Mouse (Mus musculus): ENCODE measurements around the gene Ntn3.

Ntn3 gene

DNA sequence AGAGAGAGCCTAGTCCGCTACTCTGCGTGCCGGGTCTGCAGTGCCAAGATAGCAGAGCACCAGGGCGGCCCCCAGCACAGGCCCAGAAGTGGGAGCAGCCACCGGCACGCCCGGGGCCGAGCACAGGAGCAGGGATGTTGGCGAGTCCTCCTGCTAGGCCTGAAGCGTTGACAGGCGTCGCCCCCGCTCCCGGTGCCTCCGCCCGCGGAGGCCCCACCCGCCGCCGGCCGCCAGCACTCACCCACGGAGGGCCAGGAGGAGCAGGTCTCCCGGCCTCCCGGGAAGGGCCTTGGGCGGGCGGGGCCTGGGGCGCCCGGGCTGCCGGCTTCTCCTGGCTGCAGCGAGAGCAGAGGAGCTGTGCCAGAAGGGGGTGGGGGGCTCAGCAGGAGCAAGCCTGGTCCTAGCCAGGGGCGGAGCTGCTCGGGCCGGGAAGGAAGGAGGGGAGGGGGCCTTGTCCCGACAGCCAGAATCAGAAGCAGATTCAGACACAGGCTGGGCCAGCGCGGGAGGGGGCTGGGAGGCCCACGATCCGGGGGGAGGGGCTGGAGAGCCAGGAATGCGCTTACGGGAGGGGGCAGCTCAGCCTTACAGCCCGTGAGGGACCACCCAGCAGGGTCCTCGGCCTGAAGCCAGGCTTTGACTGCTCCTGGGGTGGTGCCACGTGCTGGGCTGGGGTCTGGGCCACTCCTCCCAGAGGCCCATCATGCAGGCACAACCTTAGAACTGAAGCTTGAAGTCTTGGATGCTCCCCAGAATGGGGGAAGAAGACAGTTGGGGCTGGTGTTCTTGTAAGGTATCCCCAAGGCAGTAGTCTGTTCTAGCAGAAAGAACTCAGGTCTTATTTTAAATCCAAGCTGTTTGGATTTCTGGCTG is at the start of gene Ntn3:
TSS of gene Ntn3 (minus strand) at position 489 of the 873 bp plus-strand sequence.
- CTCF ChIA-PET = no interaction called here

DNA sequence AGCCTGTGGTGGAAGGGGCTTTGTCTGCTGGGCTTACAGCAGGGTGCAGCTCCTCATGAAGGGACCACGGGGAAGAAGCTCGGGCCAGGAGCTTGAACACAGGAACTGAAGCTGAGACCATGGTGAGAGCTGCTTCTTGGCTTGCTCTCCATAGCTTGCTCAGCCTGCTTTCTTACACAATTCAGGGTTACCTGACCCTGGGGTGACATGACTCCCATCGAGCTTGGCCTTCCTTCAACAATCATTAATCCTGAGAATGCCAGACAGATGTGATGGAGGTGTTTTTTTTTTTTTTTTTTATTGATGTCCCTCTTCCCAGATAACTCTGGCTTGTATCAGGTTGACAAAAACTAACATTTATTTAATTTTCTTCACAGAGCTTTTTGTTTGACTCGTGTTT is 49.6 kb upstream of the Ntn3 start:
- CTCF ChIA-PET = interaction anchor here (0.5 to 0.8 kb wide), 2 partner anchors 17 to 93 kb away, joined by 3 read pairs; partner anchors contain the start of gene Abca3

DNA sequence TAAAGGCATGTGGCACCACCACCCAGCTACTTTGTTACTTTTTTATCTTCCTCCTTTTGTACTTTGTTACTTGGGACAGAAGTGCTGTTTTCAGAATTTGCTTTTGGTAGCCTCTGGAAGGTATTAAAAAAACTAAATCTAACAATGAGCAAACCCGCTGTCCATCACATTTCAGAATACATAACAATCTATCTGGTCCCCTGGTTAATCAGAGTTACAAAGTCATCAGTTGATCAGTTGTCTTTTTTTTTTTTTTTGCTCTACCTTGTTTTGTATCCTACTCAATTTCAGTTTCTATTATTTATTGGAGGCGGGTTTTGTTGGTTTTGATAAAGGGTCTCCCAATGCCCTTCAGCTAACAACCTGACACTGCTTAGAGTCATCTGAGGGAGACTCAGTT is 43.0 kb upstream of the Ntn3 start:
- CTCF ChIA-PET = no interaction called here

DNA sequence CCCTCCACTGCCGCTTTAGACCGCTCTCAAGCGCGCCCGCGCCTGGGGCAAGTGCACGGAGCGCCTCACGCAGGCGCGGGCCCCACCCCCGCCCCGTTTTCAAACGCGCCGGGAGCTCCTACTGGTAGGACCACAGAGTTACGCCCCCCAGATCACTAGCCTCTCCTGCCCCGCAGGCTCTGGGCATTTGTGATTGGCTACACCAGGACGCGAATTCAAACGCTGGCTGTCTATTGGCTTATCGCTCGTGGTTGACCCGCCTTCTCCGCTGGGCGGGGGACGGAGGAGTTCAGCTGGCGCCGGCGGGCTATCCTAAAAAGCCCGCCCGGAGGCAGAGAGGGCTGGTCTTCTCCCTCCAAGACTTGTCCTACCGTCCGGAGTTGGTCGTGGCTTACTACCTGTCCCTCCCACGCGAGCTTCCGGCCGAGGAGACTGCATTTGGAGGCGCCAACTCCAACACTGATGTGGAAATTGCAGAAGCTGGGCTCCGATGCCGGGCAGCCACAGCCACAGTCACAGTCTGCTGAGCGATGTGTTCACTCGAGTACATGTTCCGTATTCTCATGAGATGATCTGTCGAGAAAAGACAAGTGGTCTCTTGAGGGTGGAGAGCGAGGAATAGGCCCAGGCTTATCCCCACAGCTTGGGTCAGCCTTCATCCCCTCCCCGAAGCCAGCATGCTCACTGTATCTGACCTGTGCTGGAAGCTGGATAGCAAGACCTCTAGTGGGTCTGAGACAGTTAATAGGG is 42.2 kb upstream of the Ntn3 start, which contains the start of gene Ccnf:
TSS of gene Ccnf (minus strand) at position 165 of the 750 bp plus-strand sequence.
- CTCF ChIA-PET = interaction anchor here (0.6 kb wide), 1 partner anchor 332 kb away, joined by 3 read pairs; no protein-coding TSS in a partner anchor

DNA sequence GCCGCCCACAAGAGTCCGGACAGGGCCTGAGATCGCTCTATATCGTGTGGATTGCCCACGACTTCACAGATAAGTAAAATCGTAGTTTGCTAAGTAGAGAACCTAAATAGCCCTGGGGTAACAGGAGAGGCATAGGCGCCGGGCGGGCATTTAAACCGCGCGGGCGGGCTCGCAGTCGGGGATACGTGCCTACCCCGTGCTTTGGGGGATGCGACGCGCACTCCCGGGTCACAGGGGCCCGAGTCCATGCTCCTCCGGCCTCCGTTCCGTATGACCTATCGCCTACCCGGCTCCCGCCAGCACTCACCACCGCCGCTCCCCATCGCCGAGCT is 41.6 kb upstream of the Ntn3 start:
- CTCF ChIA-PET = interaction anchor here (0.6 kb wide), 1 partner anchor 333 kb away, joined by 3 read pairs; no protein-coding TSS in a partner anchor

DNA sequence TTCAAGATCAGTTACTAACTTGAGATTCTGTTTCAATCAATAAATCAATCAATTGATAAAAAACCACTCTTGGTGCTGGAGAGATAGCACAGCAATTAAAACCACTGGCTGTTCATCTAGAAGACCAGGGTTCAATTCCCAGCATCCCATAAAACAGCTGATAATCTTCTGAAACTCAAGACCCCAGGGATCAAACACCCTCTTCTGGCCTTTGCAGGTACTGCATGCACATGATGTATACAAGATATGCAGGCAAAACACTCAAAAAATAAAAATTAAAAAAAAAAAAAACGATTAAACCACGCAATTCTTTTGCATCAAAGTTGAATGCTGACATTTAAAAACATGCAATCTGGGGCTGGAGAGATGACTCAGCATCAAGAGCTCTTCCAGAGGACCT is 39.3 kb upstream of the Ntn3 start:
- CTCF ChIA-PET = interaction anchor here (0.7 kb wide), 1 partner anchor 184 kb away, joined by 4 read pairs; no protein-coding TSS in a partner anchor

DNA sequence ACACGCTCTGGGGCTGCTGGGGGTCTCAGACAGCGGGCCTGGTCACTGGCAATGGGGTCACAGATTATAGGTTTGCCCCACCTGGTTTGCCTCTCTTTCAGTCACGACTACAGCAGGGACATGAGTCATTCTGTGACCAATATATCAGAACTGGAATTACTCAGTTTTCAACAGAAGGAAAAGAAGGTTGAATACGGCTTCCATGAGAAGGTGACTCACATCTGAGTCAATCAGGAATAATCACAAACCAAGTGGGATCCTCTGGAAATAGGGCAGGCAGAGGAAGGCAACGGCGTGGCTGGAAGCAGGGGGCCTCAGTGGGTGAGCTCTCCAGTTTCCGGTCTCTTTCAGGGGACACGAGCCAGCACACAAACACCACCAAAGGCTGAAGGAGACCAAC is 34.7 kb upstream of the Ntn3 start:
- CTCF ChIA-PET = interaction anchor here (0.5 kb wide), 1 partner anchor 92 kb away, joined by 16 read pairs; no protein-coding TSS in a partner anchor

DNA sequence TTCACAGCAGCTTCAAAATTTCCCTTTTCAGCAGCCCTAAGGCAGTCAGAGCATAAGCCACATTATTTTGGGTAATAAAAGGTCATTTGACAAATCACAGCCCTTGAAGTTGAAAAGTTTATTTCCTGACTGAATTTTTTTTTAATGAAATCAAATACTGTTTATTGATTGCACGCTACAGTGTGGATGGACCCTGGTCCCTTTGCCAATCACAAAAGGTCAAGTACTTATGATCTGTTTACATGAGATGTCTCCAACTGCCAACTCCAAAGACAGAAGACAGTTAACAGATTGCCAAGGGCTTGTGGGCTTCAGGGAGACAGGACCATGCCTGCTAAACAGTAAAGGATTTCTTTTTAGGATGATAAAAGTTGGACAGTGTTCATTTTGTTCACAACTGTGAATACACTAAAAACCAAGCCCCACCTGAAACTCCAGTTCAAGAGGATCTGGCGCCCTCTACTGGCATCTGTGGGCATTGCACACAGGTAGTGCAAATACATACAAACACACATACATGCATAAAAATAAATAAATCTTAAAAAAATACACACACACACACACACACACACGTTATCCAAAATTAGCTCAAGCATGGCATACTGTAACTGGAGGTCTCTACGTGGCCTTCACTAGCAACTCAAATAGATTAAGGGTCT is 34.1 kb upstream of the Ntn3 start:
- CTCF ChIA-PET = no interaction called here

DNA sequence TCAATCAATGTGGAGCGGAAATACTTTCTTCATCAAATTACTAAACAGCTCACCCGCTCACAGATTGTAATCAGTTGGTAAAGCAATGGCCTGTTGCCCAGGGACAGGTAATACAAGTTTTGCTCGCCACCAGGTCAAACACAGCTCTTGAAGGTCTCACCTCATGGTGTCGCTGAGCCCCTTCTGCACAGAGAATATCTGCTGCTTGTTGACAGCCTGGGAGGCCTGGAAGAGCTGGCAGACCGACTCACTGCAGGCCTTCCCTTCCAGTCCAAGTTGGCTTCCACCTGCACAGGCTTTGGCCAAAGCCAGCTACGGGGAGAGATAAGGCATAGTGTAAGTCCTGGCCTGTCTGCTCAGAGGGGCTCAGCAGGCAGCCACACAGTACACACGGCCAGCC is 27.6 kb upstream of the Ntn3 start:
- CTCF ChIA-PET = interaction anchor here (1.1 kb wide), 1 partner anchor 63 kb away, joined by 3 read pairs; no protein-coding TSS in a partner anchor

DNA sequence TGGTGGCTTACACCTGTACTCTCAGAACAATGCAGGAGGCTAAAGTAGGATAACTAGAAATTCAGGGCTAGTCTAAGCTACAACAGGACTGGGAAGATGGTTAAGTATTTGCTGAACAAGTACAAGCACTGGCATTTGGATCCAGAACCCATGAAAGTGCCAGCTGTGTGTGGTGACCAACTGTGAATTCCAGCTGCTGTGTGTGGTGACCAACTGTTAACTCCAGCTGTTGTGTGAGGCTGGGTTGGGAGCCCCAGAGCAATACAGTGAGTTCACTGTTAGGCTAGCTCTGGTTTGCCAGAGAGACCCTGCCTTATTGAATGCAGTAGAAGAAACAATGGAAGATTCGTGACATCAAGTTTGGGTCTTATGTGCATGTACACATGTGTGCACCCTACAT is 27.1 kb upstream of the Ntn3 start:
- CTCF ChIA-PET = interaction anchor here (1.1 kb wide), 1 partner anchor 63 kb away, joined by 3 read pairs; no protein-coding TSS in a partner anchor

DNA sequence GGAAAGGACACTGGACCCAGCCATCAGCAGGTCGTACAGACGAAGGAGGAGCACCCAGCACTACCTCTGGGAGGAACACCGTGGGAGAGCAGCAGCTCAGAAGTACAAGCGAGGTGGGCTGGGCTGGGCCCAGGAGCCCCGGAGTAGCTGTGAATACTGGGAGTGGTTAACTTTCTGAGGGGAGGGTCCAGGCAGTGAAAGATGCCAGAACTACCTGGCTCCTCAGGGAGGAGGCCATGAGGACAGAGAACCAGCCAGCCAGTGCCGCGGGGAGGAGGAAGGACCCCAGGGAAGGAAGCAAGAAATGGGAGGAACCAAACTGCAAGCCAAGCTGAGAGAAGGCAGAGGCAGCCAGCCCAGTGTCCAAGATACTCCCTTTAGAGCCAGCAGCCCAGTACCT is 18.6 kb upstream of the Ntn3 start:
- CTCF ChIA-PET = interaction anchor here (0.7 kb wide), 1 partner anchor 204 kb away, joined by 6 read pairs; no protein-coding TSS in a partner anchor

DNA sequence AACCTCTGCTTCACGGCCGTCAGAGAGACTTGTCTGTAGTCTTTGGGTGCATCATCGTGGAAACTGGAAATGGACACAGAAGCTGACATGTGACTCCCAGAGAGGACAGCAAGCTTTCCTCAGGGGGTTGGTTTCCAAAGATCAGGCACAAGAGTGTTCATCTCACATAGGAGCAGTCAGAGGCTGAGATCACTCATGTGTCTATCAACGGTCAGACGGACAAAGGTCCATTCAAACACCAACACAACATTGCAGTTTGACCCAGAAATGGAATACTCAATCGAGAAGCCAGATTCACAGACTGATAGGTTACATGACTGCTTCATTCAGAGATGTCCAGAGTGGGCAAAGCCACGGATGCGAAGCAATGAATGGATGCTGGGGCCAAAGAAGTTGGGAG is 17.4 kb upstream of the Ntn3 start:
- CTCF ChIA-PET = no interaction called here

DNA sequence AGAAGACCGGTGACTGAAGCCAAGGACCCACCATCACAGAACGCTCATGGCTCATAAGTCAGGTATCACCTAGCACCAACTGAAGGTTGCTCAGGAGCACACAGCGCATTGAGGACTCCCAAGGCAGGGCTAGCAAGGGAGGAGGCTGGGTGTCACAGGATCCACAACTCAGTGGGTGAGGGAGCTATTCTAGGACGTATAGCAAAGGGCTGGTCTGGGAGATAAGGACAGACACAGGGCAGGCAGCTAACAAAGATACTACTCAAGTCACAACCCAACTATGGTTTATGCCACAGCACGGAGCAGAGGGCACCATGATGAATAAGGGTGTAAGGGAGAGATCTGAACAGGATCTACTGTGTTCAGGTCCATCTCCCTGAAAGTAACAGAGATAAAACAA is 16.5 kb upstream of the Ntn3 start:
- CTCF ChIA-PET = no interaction called here

DNA sequence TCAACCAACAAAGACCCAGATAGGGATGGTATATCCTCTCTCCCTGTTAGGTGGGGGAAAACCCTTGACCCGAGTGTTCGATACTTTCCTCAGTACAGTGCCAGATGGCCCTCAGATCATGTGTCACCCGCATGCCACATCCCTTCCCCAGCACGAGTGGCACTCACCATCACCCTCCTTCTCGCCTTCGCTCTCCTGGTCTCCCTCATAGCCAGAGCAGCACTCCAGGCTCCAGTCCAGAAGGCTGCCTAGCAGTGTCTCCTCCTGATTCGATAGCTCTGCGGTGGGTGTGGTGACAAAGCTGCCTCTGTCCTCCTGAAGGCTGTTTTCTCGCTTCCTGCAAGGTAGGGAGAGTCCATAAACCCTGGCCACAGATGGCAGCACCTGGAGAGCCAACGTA is 15.4 kb upstream of the Ntn3 start:
- CTCF ChIA-PET = no interaction called here

DNA sequence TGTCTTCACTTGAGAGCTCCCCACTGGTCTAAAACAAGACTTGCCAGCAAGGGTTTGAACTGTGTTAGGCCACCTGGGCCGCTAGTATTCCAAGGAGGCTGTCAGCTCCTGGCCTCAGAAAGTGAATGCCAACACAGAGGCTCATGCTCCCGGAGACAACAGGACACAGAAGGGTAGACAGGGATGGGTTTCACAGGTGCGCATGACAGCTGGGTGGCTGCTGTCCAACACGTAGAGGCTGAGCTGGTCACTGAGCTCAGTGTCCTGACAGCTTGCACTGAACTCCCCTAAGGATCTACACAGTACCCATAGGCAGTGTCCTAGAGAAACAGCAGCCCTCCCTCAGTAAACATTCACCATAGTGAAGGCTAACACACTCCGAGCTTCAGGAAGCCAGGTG is 14.2 kb upstream of the Ntn3 start:
- CTCF ChIA-PET = no interaction called here

DNA sequence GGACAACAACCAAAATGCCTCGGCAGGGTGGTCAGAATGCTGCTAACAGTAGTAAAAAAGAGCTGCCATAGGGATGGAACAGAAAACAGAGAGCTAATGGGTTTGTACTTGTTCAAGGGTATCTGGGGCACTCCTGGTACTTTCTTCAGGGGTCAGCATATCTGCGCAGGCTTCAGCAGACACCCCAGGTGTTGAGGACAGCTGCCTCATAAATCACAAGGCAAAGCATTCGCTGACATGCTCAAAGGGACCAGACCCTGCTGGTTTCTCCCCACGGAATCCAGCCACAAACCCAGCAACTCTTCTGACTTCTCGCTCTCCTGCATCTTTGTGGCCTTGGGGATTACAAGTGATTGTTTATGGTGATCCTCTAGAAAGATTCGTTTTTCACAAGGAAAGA is 13.3 kb upstream of the Ntn3 start:
- CTCF ChIA-PET = no interaction called here

DNA sequence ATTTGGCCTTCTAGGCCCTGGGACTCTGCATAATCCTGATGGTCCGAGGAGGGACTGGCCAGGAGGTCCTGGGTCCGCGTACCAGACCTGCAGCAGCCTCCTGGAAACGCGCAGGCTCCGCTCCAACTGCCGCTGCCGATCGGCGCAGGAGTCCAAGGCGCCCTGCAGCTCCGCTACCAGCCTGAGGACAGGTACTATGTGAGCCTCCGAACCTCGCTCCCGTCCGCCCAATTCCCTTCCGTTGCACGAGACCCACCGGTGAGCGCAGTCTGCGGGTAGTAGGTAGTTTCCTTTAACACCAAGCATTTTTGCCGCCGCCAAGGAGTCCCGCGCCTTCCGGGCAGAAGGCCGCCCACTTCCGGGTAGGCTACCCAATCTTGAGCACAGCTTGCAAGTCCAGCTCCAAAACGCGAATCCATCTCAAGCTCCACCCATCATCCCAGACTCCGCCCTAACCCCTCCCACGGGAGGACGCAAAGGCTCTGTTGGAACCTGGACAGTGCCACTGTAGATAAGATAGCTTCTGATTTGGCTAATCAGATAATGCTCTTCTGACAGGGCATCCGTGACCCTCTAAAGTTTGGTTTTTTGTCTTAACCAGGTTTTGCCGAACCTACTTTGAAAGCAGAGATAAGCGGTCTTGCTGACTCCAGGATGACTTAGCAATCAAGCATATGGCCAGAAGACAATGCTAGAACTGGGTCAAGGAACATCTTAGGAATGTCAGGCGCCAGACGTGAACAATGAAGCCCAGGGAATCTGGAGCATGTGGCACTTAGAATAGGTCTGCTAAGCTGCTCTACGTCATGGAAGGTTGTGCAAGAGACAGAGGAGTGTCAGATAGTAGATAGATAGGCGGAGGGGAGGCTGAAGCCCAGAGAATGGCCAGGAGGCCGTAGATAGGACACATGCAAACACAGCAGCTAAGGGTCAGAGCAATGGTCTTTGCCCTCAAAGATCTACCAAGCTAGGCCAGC is 11.4 kb upstream of the Ntn3 start, which contains the start of gene Tedc2:
TSS of gene Tedc2 (minus strand) at position 417 of the 977 bp plus-strand sequence.
- CTCF ChIA-PET = no interaction called here

DNA sequence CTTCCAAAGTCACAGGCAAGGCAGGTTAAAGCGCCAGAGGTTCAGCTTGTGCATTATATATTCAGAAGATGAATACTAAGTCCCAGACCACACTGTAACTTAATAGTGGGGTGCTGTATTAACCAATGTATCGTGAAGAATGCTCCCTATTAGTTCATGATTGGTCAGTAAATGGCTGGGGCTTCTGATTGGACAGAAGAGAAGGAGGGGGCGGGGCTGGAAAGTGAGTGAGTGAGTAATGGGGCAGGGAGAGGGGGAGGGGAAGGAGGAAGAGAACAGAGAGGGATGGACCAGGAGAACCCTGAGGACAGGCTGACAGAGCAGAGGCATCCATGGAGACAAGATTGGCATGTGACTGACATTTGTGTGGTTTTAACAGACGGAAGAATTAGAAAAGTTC is 7.5 kb upstream of the Ntn3 start:
- CTCF ChIA-PET = interaction anchor here (0.6 kb wide), 1 partner anchor 162 kb away, joined by 4 read pairs; no protein-coding TSS in a partner anchor

DNA sequence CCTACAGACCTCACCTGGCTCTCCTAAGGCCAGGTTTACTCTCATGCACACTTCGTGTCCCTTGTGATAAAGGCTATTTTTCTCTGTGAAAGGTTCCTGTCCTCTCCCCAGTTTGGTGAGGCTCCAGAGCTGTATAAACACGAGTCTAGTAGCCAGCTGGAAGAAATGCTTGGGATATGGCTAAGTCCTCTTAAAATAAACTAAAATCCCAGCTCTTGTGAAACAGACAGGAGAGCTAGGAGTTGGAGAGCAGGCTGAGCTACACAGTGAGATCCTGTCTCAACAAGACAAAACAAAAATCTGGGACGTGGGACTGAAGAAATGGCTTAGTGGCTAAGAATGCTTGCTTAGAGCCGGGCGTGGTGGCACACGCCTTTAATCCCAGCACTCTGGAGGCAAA is 3.9 kb upstream of the Ntn3 start:
- CTCF ChIA-PET = no interaction called here

DNA sequence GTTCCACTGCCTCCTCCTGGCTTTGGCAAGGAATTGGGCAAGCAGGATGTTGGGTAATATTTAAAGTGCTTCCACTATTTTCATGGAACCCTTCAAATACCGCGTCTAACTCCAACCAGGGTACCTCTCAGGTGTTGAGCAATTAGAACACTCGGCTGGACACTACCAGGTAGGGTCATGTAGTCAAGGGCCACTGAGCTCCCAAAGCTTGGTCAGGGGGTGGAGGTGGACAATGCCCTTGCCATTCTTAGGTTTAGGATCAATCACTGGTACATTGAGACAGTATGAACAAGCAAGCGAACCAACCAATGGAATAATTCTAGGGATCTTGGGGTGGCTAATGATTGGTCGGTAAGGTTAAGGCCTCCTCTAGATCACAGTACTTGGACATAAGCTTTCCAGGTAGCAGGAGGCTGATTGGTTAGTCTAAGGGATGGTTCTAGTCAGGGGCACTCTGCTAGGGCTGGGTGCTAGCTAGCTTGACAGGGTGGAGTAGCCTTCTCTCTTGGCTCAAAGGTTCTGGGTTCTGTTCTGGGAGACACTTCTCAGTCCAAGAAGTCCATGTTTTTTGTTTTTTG is 3.2 kb upstream of the Ntn3 start:
- CTCF ChIA-PET = no interaction called here
